Mouse (Mus musculus): Measurements from ENCODE around the gene Zfp775. TPM values are rescaled to one million over a fixed set of nuclear protein-coding genes. Genes with fewer than 3 reads are reported as not detected.

Zfp775 gene
- total RNA-seq, 1 experiment, result 3.5 TPM

DNA sequence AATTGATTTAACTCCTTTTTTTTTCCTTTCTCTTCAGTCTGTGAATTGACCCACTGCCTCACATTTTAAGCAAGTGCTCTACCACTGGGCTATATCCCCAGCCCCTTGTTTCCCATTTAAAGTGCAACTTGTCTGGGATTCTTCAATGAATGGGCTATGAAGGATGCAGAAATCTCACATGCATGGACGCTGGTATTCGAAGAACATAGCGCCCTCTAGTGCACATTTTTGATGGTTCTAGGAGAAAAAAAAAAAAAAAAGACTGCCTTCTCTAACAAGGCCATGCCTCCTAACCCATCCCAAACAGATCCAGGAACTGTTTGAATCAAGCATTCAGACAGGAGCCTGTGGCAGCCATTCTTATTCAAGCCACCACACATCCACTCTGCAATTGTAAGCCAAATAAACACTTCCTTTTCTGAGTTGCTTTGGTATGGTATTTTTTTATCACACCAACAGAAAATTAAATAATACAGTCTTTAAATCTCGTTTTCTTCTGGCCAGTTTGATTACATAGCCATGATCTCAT, 41.0 kb downstream of the Zfp775 start:
- DNase-seq (ENCODE audit: low read depth, low spot score), result peak; percentile 63
- in situ Hi-C loops (cut with MboI; ENCODE audit: low sequenced_read_pairs in 2 of 2, unreplicated experiment in 2 of 2), result no loop called here
- H3K9me3 ChIP-seq (ENCODE audit: control insufficient read depth, insufficient read depth, low read depth, low read length), result no peaks in the 10 kb centered on the region
- no peaks in the 10 kb centered on the region for H3K4me1 ChIP-seq (ENCODE audit: control insufficient read depth in 2 of 2, insufficient read depth in 2 of 2, low read length in 2 of 2, poor library complexity in 1 of 2)
- no peaks in the 10 kb centered on the region for H3K36me3 ChIP-seq (ENCODE audit: control insufficient read depth, insufficient read depth, low read length, poor library complexity, severe bottlenecking)
- H3K9ac ChIP-seq (ENCODE audit: insufficient read depth, low read depth, low read length, poor library complexity, severe bottlenecking), result no peak overlapping the region
- H3K27ac ChIP-seq (ENCODE audit: insufficient read depth, low read depth, low read length, poor library complexity, severe bottlenecking), result no peak overlapping the region
- TF ChIP-seq MAFK (IDR thresholded peaks at IDR 0.05; ENCODE audit: insufficient read depth, low read depth, low read length) (peak; percentile 18; the same call in 1 of the 2 replicates), ZC3H11A (IDR thresholded peaks at IDR 0.05; ENCODE audit: borderline replicate concordance, low read depth, low read length) (peak; percentile 27; the same call in 1 of the 2 replicates), HCFC1 (IDR thresholded peaks at IDR 0.05; ENCODE audit: borderline replicate concordance, insufficient read depth, low read length) (no peak), ZNF384 (IDR thresholded peaks at IDR 0.05; ENCODE audit: low read depth, low read length) (peak; percentile 100), CHD2 (IDR thresholded peaks at IDR 0.05; ENCODE audit: low read depth, low read length) (no peak)
- no peak overlapping the region for H3K4me3 ChIP-seq (ENCODE audit: insufficient read depth in 1 of 2, low read depth in 1 of 2, low read length in 2 of 2, poor library complexity in 1 of 2, severe bottlenecking in 1 of 2)

DNA sequence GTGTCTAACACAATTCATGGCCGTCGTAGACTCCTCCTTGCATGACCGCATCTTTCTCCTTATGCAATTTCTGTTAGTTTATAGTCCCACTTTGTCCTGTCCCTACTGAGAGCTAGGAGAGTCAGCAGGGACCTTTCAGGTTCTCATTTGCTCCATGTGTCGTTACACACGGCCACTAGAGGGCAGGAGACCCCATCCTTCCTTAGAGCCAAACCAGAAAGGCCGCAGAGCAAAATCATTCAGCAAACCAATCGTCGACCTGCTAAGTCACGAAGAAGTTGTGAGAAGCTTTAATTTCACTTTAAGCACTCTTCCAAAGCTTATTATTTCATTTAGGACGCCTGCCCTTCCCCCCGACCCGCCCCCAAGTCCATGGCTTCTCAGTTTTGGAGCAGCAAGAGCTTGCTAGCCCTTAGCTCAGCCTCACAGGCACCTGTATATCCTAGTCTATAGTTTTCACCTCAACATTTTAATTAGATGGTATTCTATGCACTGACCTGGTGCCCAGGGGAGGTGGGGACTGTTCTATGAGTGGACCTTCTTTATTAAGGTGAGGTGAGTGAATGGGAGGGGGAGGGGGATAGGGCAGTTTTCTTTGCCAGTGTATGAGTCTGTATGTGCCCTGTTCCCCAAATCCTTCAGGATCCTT, 43.9 kb downstream of the Zfp775 start:
- H3K9me3 ChIP-seq (ENCODE audit: control insufficient read depth, insufficient read depth, low read depth, low read length), result no peaks in the 10 kb centered on the region
- H3K4me1 ChIP-seq (ENCODE audit: control insufficient read depth in 2 of 2, insufficient read depth in 2 of 2, low read length in 2 of 2, poor library complexity in 1 of 2), result no peaks in the 10 kb centered on the region
- H3K9ac ChIP-seq (ENCODE audit: insufficient read depth, low read depth, low read length, poor library complexity, severe bottlenecking), result no peak overlapping the region
- peak; percentile 51 for TF ChIP-seq ZC3H11A (IDR thresholded peaks at IDR 0.05; ENCODE audit: borderline replicate concordance, low read depth, low read length)
- no peak for TF ChIP-seq ZNF384 (IDR thresholded peaks at IDR 0.05; ENCODE audit: low read depth, low read length)
- no peak for TF ChIP-seq CHD2 (IDR thresholded peaks at IDR 0.05; ENCODE audit: low read depth, low read length)
- in situ Hi-C loops (cut with MboI; ENCODE audit: low sequenced_read_pairs in 2 of 2, unreplicated experiment in 2 of 2), result no loop called here
- H3K4me3 ChIP-seq (ENCODE audit: insufficient read depth in 1 of 2, low read depth in 1 of 2, low read length in 2 of 2, poor library complexity in 1 of 2, severe bottlenecking in 1 of 2), result no peak overlapping the region
- DNase-seq (ENCODE audit: low read depth, low spot score), result peak; percentile 62
- H3K27ac ChIP-seq (ENCODE audit: insufficient read depth, low read depth, low read length, poor library complexity, severe bottlenecking), result no peak overlapping the region
- H3K36me3 ChIP-seq (ENCODE audit: control insufficient read depth, insufficient read depth, low read length, poor library complexity, severe bottlenecking), result no peaks in the 10 kb centered on the region

DNA sequence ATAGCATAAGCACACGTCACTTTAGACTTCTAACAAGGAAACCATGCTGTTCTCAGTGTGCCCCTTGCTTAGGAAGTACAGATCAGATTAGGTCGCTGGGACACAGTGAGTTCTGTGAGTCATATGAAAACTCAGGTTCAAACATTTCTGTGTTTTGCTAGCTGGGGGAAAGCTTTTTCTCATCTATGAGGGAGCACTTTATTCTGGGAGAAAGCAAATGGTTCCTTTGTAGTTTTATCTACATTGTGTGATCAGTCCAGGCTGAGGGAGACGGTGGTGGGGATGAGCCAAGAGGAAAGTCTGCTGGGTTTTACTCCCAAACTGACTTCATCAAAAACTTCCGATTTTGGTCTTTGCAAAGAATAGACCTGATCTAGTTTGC, 44.4 kb downstream of the Zfp775 start:
- in situ Hi-C loops (cut with MboI; ENCODE audit: low sequenced_read_pairs in 2 of 2, unreplicated experiment in 2 of 2), result no loop called here
- TF ChIP-seq ZC3H11A (IDR thresholded peaks at IDR 0.05; ENCODE audit: borderline replicate concordance, low read depth, low read length), result no peak

DNA sequence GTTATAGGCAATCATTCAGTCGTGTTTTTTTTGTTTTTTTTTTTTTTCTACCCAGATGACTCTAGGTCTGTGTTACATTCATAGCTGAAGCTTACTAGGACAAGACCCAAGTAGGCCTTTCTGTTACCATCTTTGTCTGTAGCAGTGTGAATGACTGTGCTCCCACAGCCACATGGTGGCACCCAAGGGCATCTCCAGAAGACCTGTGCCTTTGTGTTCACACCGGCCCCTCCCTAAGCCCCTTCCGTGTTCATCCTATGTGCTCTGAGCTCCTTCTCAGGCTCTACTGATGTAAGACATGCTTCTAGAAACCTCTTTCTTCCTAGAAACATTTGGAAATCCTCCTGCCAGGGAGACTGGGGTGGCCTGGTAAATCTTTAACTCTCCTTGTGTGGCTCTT, 45.1 kb downstream of the Zfp775 start, which contains the start of gene Gimap8:
Gene Gimap8, plus strand, starts transcription at position 240 of the 400 bp plus-strand sequence.
- Histone ChIP-seq H3K9me3 (ENCODE audit: control insufficient read depth, insufficient read depth, low read depth, low read length) (no peaks in the 10 kb centered on the region), H3K4me3 (ENCODE audit: insufficient read depth in 1 of 2, low read depth in 1 of 2, low read length in 2 of 2, poor library complexity in 1 of 2, severe bottlenecking in 1 of 2) (no peak within 1 kb of the TSS), H3K9ac (ENCODE audit: insufficient read depth, low read depth, low read length, poor library complexity, severe bottlenecking) (no peak within 1 kb of the TSS), H3K36me3 (ENCODE audit: control insufficient read depth, insufficient read depth, low read length, poor library complexity, severe bottlenecking) (no peaks in the 10 kb centered on the region), H3K27ac (ENCODE audit: insufficient read depth, low read depth, low read length, poor library complexity, severe bottlenecking) (no peak within 1 kb of the TSS), H3K4me1 (ENCODE audit: control insufficient read depth in 2 of 2, insufficient read depth in 2 of 2, low read length in 2 of 2, poor library complexity in 1 of 2) (no peaks in the 10 kb centered on the region)
- no peak for DNase-seq (ENCODE audit: low read depth, low spot score)
- in situ Hi-C loops (cut with MboI; ENCODE audit: low sequenced_read_pairs in 2 of 2, unreplicated experiment in 2 of 2), result no loop called here
- TF ChIP-seq ZC3H11A (IDR thresholded peaks at IDR 0.05; ENCODE audit: borderline replicate concordance, low read depth, low read length), result no peak
- TF ChIP-seq ZNF384 (IDR thresholded peaks at IDR 0.05; ENCODE audit: low read depth, low read length), result no peak
- no peak for TF ChIP-seq HCFC1 (IDR thresholded peaks at IDR 0.05; ENCODE audit: borderline replicate concordance, insufficient read depth, low read length)
- no peak for TF ChIP-seq MAFK (IDR thresholded peaks at IDR 0.05; ENCODE audit: insufficient read depth, low read depth, low read length)
- no peak for TF ChIP-seq CHD2 (IDR thresholded peaks at IDR 0.05; ENCODE audit: low read depth, low read length)

More for the DNA sequence above, 44.4 kb downstream of the Zfp775 start:
- Histone ChIP-seq H3K4me1 (ENCODE audit: control insufficient read depth in 2 of 2, insufficient read depth in 2 of 2, low read length in 2 of 2, poor library complexity in 1 of 2) (no peaks in the 10 kb centered on the region), H3K27ac (ENCODE audit: insufficient read depth, low read depth, low read length, poor library complexity, severe bottlenecking) (no peak overlapping the region), H3K4me3 (ENCODE audit: insufficient read depth in 1 of 2, low read depth in 1 of 2, low read length in 2 of 2, poor library complexity in 1 of 2, severe bottlenecking in 1 of 2) (no peak overlapping the region), H3K36me3 (ENCODE audit: control insufficient read depth, insufficient read depth, low read length, poor library complexity, severe bottlenecking) (no peaks in the 10 kb centered on the region), H3K9me3 (ENCODE audit: control insufficient read depth, insufficient read depth, low read depth, low read length) (no peaks in the 10 kb centered on the region), H3K9ac (ENCODE audit: insufficient read depth, low read depth, low read length, poor library complexity, severe bottlenecking) (no peak overlapping the region)
- DNase-seq (ENCODE audit: low read depth, low spot score), result no peak

DNA sequence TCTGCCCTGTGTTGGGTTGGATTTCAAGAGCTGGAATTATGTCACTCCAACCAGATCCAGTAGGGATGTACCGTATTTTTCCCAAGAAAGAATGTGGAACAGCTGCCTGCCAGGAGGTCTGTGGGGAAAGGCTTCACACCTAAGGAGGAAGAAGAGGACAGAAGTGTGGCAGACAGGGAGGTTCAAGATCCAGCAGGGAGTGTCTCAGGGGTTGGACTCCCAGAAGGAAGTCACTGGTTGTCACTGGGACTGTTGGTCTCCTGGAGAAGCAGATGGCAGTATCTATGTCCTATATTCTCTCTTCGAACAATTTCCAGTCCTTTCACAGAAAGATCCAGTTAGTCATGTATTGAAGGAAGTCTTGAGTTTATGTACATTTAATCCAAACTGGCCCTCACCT, 45.7 kb downstream of the Zfp775 start:
- no peak for DNase-seq (ENCODE audit: low read depth, low spot score)
- TF ChIP-seq CHD2 (IDR thresholded peaks at IDR 0.05; ENCODE audit: low read depth, low read length) (no peak), HCFC1 (IDR thresholded peaks at IDR 0.05; ENCODE audit: borderline replicate concordance, insufficient read depth, low read length) (no peak), ZC3H11A (IDR thresholded peaks at IDR 0.05; ENCODE audit: borderline replicate concordance, low read depth, low read length) (no peak), MAFK (IDR thresholded peaks at IDR 0.05; ENCODE audit: insufficient read depth, low read depth, low read length) (no peak), ZNF384 (IDR thresholded peaks at IDR 0.05; ENCODE audit: low read depth, low read length) (no peak)
- Histone ChIP-seq H3K27ac (ENCODE audit: insufficient read depth, low read depth, low read length, poor library complexity, severe bottlenecking) (no peak overlapping the region), H3K9me3 (ENCODE audit: control insufficient read depth, insufficient read depth, low read depth, low read length) (no peaks in the 10 kb centered on the region), H3K36me3 (ENCODE audit: control insufficient read depth, insufficient read depth, low read length, poor library complexity, severe bottlenecking) (no peaks in the 10 kb centered on the region), H3K4me1 (ENCODE audit: control insufficient read depth in 2 of 2, insufficient read depth in 2 of 2, low read length in 2 of 2, poor library complexity in 1 of 2) (no peaks in the 10 kb centered on the region), H3K9ac (ENCODE audit: insufficient read depth, low read depth, low read length, poor library complexity, severe bottlenecking) (no peak overlapping the region), H3K4me3 (ENCODE audit: insufficient read depth in 1 of 2, low read depth in 1 of 2, low read length in 2 of 2, poor library complexity in 1 of 2, severe bottlenecking in 1 of 2) (no peak overlapping the region)
- in situ Hi-C loops (cut with MboI; ENCODE audit: low sequenced_read_pairs in 2 of 2, unreplicated experiment in 2 of 2), result no loop called here

Data from ES-E14 (cell line).